Mouse (Mus musculus) spleen, adult 2 months (tissue): ENCODE data around the gene Lurap1l.

Experiments used
- CTCF ChIP-seq: fragments of 200-500 bp; IDR thresholded peaks from 2 replicates; pipeline ENCODE4 v1.5.1; 2011; ENCODE audit warnings: mild to moderate bottlenecking, inconsistent platforms; ENCODE audit not compliant: insufficient read depth, insufficient read length, insufficient replicate concordance; ENCODE audit errors: extremely low read depth
- POLR2A ChIP-seq: fragments of 200-500 bp; IDR thresholded peaks from 2 replicates; pipeline ENCODE4 v1.6.1; 2011; ENCODE audit warnings: low read depth, low read length, inconsistent platforms

- TF ChIP-seq POLR2A (no peak), CTCF (no peak)
Observed at GRCm38 (mm10) chr4:80990819-80991218, 80.4 kb downstream of the Lurap1l start.
